Mouse (Mus musculus): Measurements from ENCODE around the gene Srgap3.
"Not testable (repeated sequence)": the region's sequence is repeated elsewhere in the genome, so short reads cannot be mapped to it uniquely, and the experiment has no call there.

Gene Srgap3

GRCm38 (mm10) chr6:112861351-112862297, 85.4 kb downstream of the Srgap3 start:
- DNase-seq (ENCODE audit: low read depth, low spot score): no peak

GRCm38 (mm10) chr6:112860290-112860689, 86.8 kb downstream of the Srgap3 start:
- not testable (repeated sequence) for DNase-seq (ENCODE audit: low read depth, low spot score)

- no peak for DNase-seq (ENCODE audit: low read depth, low spot score)
Measured at GRCm38 (mm10) chr6:112857057-112857456, 90.0 kb downstream of the Srgap3 start.

- no peak for DNase-seq (ENCODE audit: low read depth, low spot score)
Measured at GRCm38 (mm10) chr6:112855183-112855582, 91.9 kb downstream of the Srgap3 start.

- DNase-seq (ENCODE audit: low read depth, low spot score): peak; percentile 51
Measured at GRCm38 (mm10) chr6:112852261-112853235, 94.5 kb downstream of the Srgap3 start.

- DNase-seq (ENCODE audit: low read depth, low spot score): no peak
Measured at GRCm38 (mm10) chr6:112850745-112851144, 96.3 kb downstream of the Srgap3 start.

GRCm38 (mm10) chr6:112848629-112849180, 98.4 kb downstream of the Srgap3 start:
- DNase-seq (ENCODE audit: low read depth, low spot score): no peak

- DNase-seq (ENCODE audit: low read depth, low spot score): no peak
Measured at GRCm38 (mm10) chr6:112846863-112847262, 100.2 kb downstream of the Srgap3 start.

GRCm38 (mm10) chr6:112842426-112842825, 104.6 kb downstream of the Srgap3 start:
- DNase-seq (ENCODE audit: low read depth, low spot score): no peak

GRCm38 (mm10) chr6:112840400-112840799, 106.7 kb downstream of the Srgap3 start:
- no peak for DNase-seq (ENCODE audit: low read depth, low spot score)

GRCm38 (mm10) chr6:112839391-112839790, 107.7 kb downstream of the Srgap3 start:
- no peak for DNase-seq (ENCODE audit: low read depth, low spot score)

- DNase-seq (ENCODE audit: low read depth, low spot score): no peak
Measured at GRCm38 (mm10) chr6:112838879-112839278, 108.2 kb downstream of the Srgap3 start.

- DNase-seq (ENCODE audit: low read depth, low spot score): no peak
Measured at GRCm38 (mm10) chr6:112836712-112837111, 110.4 kb downstream of the Srgap3 start.

- DNase-seq (ENCODE audit: low read depth, low spot score): no peak
Measured at GRCm38 (mm10) chr6:112835413-112835812, 111.7 kb downstream of the Srgap3 start.

- DNase-seq (ENCODE audit: low read depth, low spot score): no peak
Measured at GRCm38 (mm10) chr6:112834430-112834829, 112.6 kb downstream of the Srgap3 start.

GRCm38 (mm10) chr6:112833763-112834162, 113.3 kb downstream of the Srgap3 start:
- no peak for DNase-seq (ENCODE audit: low read depth, low spot score)

- no peak for DNase-seq (ENCODE audit: low read depth, low spot score)
Measured at GRCm38 (mm10) chr6:112829196-112829595, 117.9 kb downstream of the Srgap3 start.

GRCm38 (mm10) chr6:112828420-112828819, 118.6 kb downstream of the Srgap3 start:
- DNase-seq (ENCODE audit: low read depth, low spot score): no peak

GRCm38 (mm10) chr6:112825657-112826056, 121.4 kb downstream of the Srgap3 start:
- DNase-seq (ENCODE audit: low read depth, low spot score): no peak

- DNase-seq (ENCODE audit: low read depth, low spot score): no peak
Measured at GRCm38 (mm10) chr6:112823096-112823495, 124.0 kb downstream of the Srgap3 start.

- no peak for DNase-seq (ENCODE audit: low read depth, low spot score)
Measured at GRCm38 (mm10) chr6:112820298-112820992, 126.6 kb downstream of the Srgap3 start.
